Mouse (Mus musculus) olfactory bulb, adult 2 months (tissue): ENCODE data around the gene Sf3b3.

Experiments
- CTCF ChIP-seq: fragments of 200-500 bp; IDR thresholded peaks from 2 replicates; pipeline ENCODE4 v1.5.1; 2012; ENCODE audit warnings: low read depth, mild to moderate bottlenecking, low read length, moderate library complexity; ENCODE audit not compliant: insufficient read depth
- POLR2A ChIP-seq: fragments of 200-500 bp; IDR thresholded peaks from 2 replicates; pipeline ENCODE4 v1.6.1; 2012; ENCODE audit warnings: mild to moderate bottlenecking, low read depth, low read length, moderate library complexity; ENCODE audit not compliant: insufficient read depth

DNA sequence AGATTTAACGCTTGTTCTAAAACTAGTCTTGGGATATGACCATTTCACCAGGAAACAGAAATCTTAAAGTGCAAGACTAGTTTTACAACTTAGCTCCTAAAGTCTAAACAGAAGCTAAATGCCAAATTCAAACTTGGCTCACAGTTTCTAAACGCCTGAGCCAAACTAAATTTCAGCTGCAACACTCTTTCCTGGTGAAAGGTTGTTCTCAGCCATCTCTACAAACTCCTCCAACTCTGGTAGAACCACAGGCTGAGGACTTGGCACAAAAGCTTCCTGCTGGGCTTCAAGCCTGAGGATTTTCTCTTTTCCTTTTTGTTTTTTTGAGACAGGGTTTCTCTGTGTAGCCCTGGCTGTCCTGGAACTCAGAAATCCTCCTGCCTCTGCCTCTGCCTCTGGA lies 26.3 kb downstream of the Sf3b3 start:
- no peak for TF ChIP-seq CTCF
- TF ChIP-seq POLR2A, result no peak
